Mouse (Mus musculus) intestine, postnatal 0 days (tissue): Measurements from ENCODE around the gene Mef2d. TPM values are rescaled to one million over a fixed set of nuclear protein-coding genes. Genes with fewer than 3 reads are reported as not detected.

Experiments
- ATAC-seq: fragments of 200-750 bp; cut with Nextera tagmentation; 2 replicates; pipeline ENCODE4 v1.8.0; 2017; ENCODE audit warnings: mild to moderate bottlenecking, moderate TSS enrichment, moderate library complexity
- H3K27ac ChIP-seq: fragments of 300-500 bp; sonication (generic); 2 replicates; pipeline ENCODE4 v1.5.1; 2014; ENCODE audit warnings: mild to moderate bottlenecking, low read depth, low read length, moderate library complexity
- H3K27me3 ChIP-seq: fragments of 300-500 bp; sonication (generic); replicated peaks from 2 replicates; pipeline ENCODE4 v1.6.1; 2014; ENCODE audit warnings: low read length, mixed read lengths; ENCODE audit not compliant: control insufficient read depth, insufficient read depth
- H3K36me3 ChIP-seq: fragments of 300-500 bp; sonication (generic); 2 replicates; pipeline ENCODE4 v1.6.1; 2014; ENCODE audit warnings: mild to moderate bottlenecking, moderate library complexity; ENCODE audit not compliant: control insufficient read depth, insufficient read depth
- H3K4me1 ChIP-seq: fragments of 300-500 bp; sonication (generic); replicated peaks from 2 replicates; pipeline ENCODE4 v1.6.1; 2014; ENCODE audit warnings: antibody characterized with exemption, low read length, mixed read lengths; ENCODE audit not compliant: control insufficient read depth, insufficient read depth
- H3K4me2 ChIP-seq: fragments of 300-500 bp; sonication (generic); replicated peaks from 2 replicates; pipeline ENCODE4 v1.6.1; 2014; ENCODE audit warnings: low read depth, mild to moderate bottlenecking, moderate library complexity
- H3K4me3 ChIP-seq: fragments of 300-500 bp; sonication (generic); 2 replicates; pipeline ENCODE4 v1.5.1; 2014; ENCODE audit warnings: low read depth, low read length
- H3K9ac ChIP-seq: fragments of 300-500 bp; sonication (generic); 2 replicates; pipeline ENCODE4 v1.6.1; 2014; ENCODE audit warnings: mild to moderate bottlenecking, low read depth, low read length
- H3K9me3 ChIP-seq: fragments of 300-500 bp; sonication (generic); 2 replicates; pipeline ENCODE4 v1.6.1; 2016; ENCODE audit warnings: mixed run types; ENCODE audit not compliant: control insufficient read depth
- CTCF ChIP-seq: sonication (generic); IDR thresholded peaks from 2 replicates; pipeline ENCODE4 v1.5.1; 2016; ENCODE audit warnings: low read depth, mild to moderate bottlenecking, control low read depth, antibody characterized with exemption, moderate library complexity
- WGBS: fragments of 180-500 bp; shearing (Covaris S2); extraction: QIAGEN DNeasy Blood & Tissue Kit; methylation state at CpG from one replicate; pipeline ENCODE4 v1.1.7; 2014; 5-methylcytosine and 5-hydroxymethylcytosine counted together
- polyA plus RNA-seq: library from polyadenylated mRNA; unstranded; fragments of >200 nt; fragmentation: Nextera tagmentation; extraction: Ambion mirVana; gene quantifications from 2 replicates; pipeline ENCODE4 v1.2.1, GENCODE M21; 2015

Gene Mef2d
- polyA plus RNA-seq, 1 experiment from 2014 or later = 16.2 TPM

- Histone ChIP-seq H3K9ac (no peak overlapping the region), H3K4me1 (peaks cover 32% of the 10 kb centered on the region), H3K9me3 (no peaks in the 10 kb centered on the region), H3K4me3 (no peak overlapping the region), H3K36me3 (no peaks in the 10 kb centered on the region), H3K27me3 (no peaks in the 10 kb centered on the region), H3K4me2 (0 out of 2 replicates have a peak overlapping the region, but pooled peaks have one; percentile 85), H3K27ac (no peak overlapping the region; the same call in 1 of the 2 replicates)
- ATAC-seq = no peak
- no peak for TF ChIP-seq CTCF
- 30% methylated on average over 5 of the region's 5 CpGs for WGBS
Measured at GRCm38 (mm10) chr3:88146376-88147112, 4.4 kb downstream of the Mef2d start.

GRCm38 (mm10) chr3:88147444-88147843 lies 5.3 kb downstream of the Mef2d start:
- no peak overlapping the region for H3K4me3 ChIP-seq
- H3K36me3 ChIP-seq = no peaks in the 10 kb centered on the region
- no peak for TF ChIP-seq CTCF
- no peak for ATAC-seq
- no peak overlapping the region for H3K9ac ChIP-seq
- H3K4me2 ChIP-seq = no peak overlapping the region
- 72% methylated on average over 2 of the region's 2 CpGs for WGBS
- no peak overlapping the region for H3K27ac ChIP-seq
- no peaks in the 10 kb centered on the region for H3K9me3 ChIP-seq
- peaks cover 32% of the 10 kb centered on the region for H3K4me1 ChIP-seq
- H3K27me3 ChIP-seq = no peaks in the 10 kb centered on the region

GRCm38 (mm10) chr3:88147866-88148265 lies 5.7 kb downstream of the Mef2d start:
- Histone ChIP-seq H3K27ac (no peak overlapping the region), H3K4me1 (peaks cover 32% of the 10 kb centered on the region), H3K9ac (no peak overlapping the region), H3K36me3 (no peaks in the 10 kb centered on the region), H3K27me3 (no peaks in the 10 kb centered on the region), H3K4me2 (no peak overlapping the region), H3K4me3 (no peak overlapping the region), H3K9me3 (no peaks in the 10 kb centered on the region)
- 81% methylated on average over 1 of the region's 1 CpGs for WGBS
- no peak for TF ChIP-seq CTCF
- ATAC-seq = no peak

GRCm38 (mm10) chr3:88148354-88148753 lies 6.2 kb downstream of the Mef2d start:
- Histone ChIP-seq H3K9ac (no peak overlapping the region), H3K36me3 (no peaks in the 10 kb centered on the region), H3K4me1 (peaks cover 32% of the 10 kb centered on the region), H3K4me3 (no peak overlapping the region), H3K9me3 (no peaks in the 10 kb centered on the region), H3K4me2 (no peak overlapping the region), H3K27me3 (no peaks in the 10 kb centered on the region), H3K27ac (peak overlapping the region; percentile 35)
- TF ChIP-seq CTCF = no peak
- no peak for ATAC-seq
- WGBS = 63% methylated on average over 5 of the region's 5 CpGs

- ATAC-seq = peak; percentile 23; the same call in 1 of the 2 replicates
- Histone ChIP-seq H3K4me2 (peak overlapping the region; percentile 40; the same call in 1 of the 2 replicates), H3K9ac (no peak overlapping the region), H3K4me3 (no peak overlapping the region), H3K36me3 (no peaks in the 10 kb centered on the region), H3K4me1 (peaks cover 32% of the 10 kb centered on the region), H3K27me3 (no peaks in the 10 kb centered on the region), H3K27ac (peak overlapping the region; percentile 46; the same call in 1 of the 2 replicates), H3K9me3 (no peaks in the 10 kb centered on the region)
- WGBS = 46% methylated on average over 4 of the region's 4 CpGs
- no peak for TF ChIP-seq CTCF
Measured at GRCm38 (mm10) chr3:88148776-88149509, 6.8 kb downstream of the Mef2d start.

- Histone ChIP-seq H3K9ac (no peak overlapping the region), H3K9me3 (no peaks in the 10 kb centered on the region), H3K4me1 (peaks cover 32% of the 10 kb centered on the region), H3K27ac (peak overlapping the region; percentile 46; the same call in 1 of the 2 replicates), H3K4me2 (peak overlapping the region; percentile 40), H3K4me3 (0 out of 2 replicates have a peak overlapping the region, but pooled peaks have one; percentile 1), H3K27me3 (no peaks in the 10 kb centered on the region), H3K36me3 (no peaks in the 10 kb centered on the region)
- WGBS = 32% methylated on average over 6 of the region's 6 CpGs
- TF ChIP-seq CTCF = no peak
- ATAC-seq = no peak
Measured at GRCm38 (mm10) chr3:88149510-88149974, 7.4 kb downstream of the Mef2d start.
